Mouse (Mus musculus) ES-Bruce4 (cell line): ENCODE results near the gene Garnl3. TPM values are rescaled to one million over a fixed set of nuclear protein-coding genes. Genes with fewer than 3 reads are reported as not detected.
A peak's percentile ranks its signal among the peaks of the same experiment; 100 is the strongest.

Experiments used
- H3K27ac ChIP-seq: 2 replicates; pipeline ENCODE4 v1.5.1; 2012; ENCODE audit warnings: low read length, inconsistent platforms; ENCODE audit not compliant: insufficient read depth
- H3K27me3 ChIP-seq: 2 replicates; pipeline ENCODE4 v1.6.1; 2012; ENCODE audit warnings: mild to moderate bottlenecking, low read length, inconsistent platforms; ENCODE audit not compliant: control insufficient read depth, poor library complexity, insufficient read depth, severe bottlenecking
- H3K36me3 ChIP-seq: 2 replicates; pipeline ENCODE4 v1.6.1; 2012; ENCODE audit warnings: inconsistent platforms, mild to moderate bottlenecking, low read length, moderate library complexity; ENCODE audit not compliant: control insufficient read depth, poor library complexity, insufficient read depth, severe bottlenecking
- H3K4me1 ChIP-seq: one replicate; pipeline ENCODE4 v1.8.1; 2011; ENCODE audit warnings: low read length; ENCODE audit not compliant: control insufficient read depth, insufficient read depth
- H3K4me3 ChIP-seq: 2 replicates; pipeline ENCODE4 v1.5.1; 2011; ENCODE audit warnings: low read depth, mild to moderate bottlenecking, low read length
- H3K9ac ChIP-seq: 2 replicates; pipeline ENCODE4 v1.6.1; 2012; ENCODE audit warnings: low read depth, mild to moderate bottlenecking, inconsistent platforms; ENCODE audit not compliant: poor library complexity, severe bottlenecking
- H3K9me3 ChIP-seq: replicated peaks from 2 replicates; pipeline ENCODE4 v1.6.1; 2012; ENCODE audit warnings: mild to moderate bottlenecking, low read length, inconsistent platforms; ENCODE audit not compliant: control insufficient read depth, poor library complexity, insufficient read depth, severe bottlenecking
- CTCF ChIP-seq: IDR thresholded peaks from one replicate; pipeline ENCODE4 v1.8.1; 2011; ENCODE audit warnings: low read depth, low read length
- EP300 ChIP-seq: IDR thresholded peaks from 2 replicates; pipeline ENCODE4 v1.6.1; 2011; ENCODE audit warnings: low read depth, low read length; ENCODE audit not compliant: insufficient read depth
- POLR2A ChIP-seq: IDR thresholded peaks from one replicate; pipeline ENCODE4 v1.8.1; 2011; ENCODE audit warnings: low read length; ENCODE audit not compliant: insufficient read depth
- polyA plus RNA-seq: library from polyadenylated mRNA; stranded (reverse); fragments of >200 nt; gene quantifications from 2 replicates; pipeline ENCODE4 v1.2.4, GENCODE M21; 2011; ENCODE audit warnings: low read depth; ENCODE audit not compliant: missing spikeins, insufficient read depth, insufficient read length

The Garnl3 gene
- polyA plus RNA-seq, 1 experiment = 29.1 TPM

- Histone ChIP-seq H3K27me3 (no peaks in the 10 kb centered on the region), H3K4me3 (peak overlapping the region; percentile 69), H3K36me3 (no peaks in the 10 kb centered on the region), H3K9ac (peak overlapping the region; percentile 20), H3K27ac (peak overlapping the region; percentile 68), H3K9me3 (no peaks in the 10 kb centered on the region), H3K4me1 (no peaks in the 10 kb centered on the region)
- TF ChIP-seq EP300 (no peak), POLR2A (peak; percentile 20)
Observed at GRCm38 (mm10) chr2:32982700-32983099, 148.8 kb downstream of the Garnl3 start.

DNA sequence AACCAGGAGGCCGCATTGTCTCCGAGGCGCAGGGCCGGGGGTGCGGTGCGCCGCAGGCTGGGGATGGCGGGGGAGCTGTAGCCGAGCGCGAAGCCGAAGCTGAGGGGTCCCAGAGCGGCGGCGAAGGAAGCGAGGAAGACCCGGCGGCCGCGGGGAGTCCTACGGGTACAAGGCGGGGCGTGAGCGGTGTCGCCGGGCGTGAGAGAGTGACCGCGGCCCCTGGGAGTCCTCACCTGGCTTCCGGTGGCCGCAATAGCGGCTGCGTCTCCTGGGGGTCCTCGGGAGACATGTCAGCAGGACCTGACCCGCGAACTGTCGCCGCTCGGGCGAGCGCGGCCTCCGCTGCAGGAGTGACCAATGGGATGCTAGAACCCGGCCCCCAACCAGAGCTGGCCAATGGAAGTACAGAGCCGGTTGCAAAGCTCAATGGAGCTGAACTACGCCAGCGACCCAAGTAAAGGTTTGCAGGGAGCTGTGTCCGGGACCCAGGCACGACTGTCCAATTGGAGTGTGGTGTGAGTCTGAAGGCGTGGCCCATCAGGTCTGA is 149.7 kb downstream of the Garnl3 start, which contains the start of gene Slc2a8:
Gene Slc2a8, minus strand, starts transcription at position 359 of the 547 bp plus-strand sequence.
- no peaks in the 10 kb centered on the region for H3K9me3 ChIP-seq
- H3K4me1 ChIP-seq = no peaks in the 10 kb centered on the region
- H3K27me3 ChIP-seq = no peaks in the 10 kb centered on the region
- H3K36me3 ChIP-seq = no peaks in the 10 kb centered on the region
- peak within 1 kb of the TSS; percentile 85 for H3K9ac ChIP-seq
- H3K27ac ChIP-seq = peak within 1 kb of the TSS; percentile 68
- peak within 1 kb of the TSS; percentile 73 for H3K4me3 ChIP-seq
- TF ChIP-seq EP300 (no peak), POLR2A (peak; percentile 84)

GRCm38 (mm10) chr2:32981281-32981680 is 150.2 kb downstream of the Garnl3 start:
- Histone ChIP-seq H3K9ac (peak overlapping the region; percentile 85), H3K4me1 (no peaks in the 10 kb centered on the region), H3K27me3 (no peaks in the 10 kb centered on the region), H3K27ac (no peak overlapping the region), H3K4me3 (peak overlapping the region; percentile 73), H3K36me3 (no peaks in the 10 kb centered on the region), H3K9me3 (no peaks in the 10 kb centered on the region)
- TF ChIP-seq CTCF (no peak), EP300 (no peak), POLR2A (no peak)

DNA sequence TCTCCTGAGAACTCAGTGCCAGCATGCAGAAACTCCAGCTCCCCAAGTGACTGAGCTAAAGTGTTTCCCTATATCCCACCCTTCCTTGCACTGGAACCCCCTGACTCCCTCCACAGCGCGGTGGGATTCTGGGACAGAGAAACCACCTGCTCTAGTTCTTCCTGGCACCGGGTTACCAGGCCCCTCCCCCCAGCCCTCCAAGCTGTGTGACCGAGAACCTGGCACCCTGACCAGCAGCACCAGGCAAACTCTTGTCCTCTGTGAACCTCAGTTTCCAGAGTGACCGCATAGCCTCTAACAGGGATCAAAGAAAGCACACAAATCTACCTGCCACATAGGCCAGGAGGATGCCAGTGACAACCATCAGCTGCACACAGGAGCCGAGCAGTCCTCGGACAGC is 151.8 kb downstream of the Garnl3 start:
- Histone ChIP-seq H3K9ac (no peak overlapping the region), H3K4me3 (no peak overlapping the region), H3K27ac (no peak overlapping the region), H3K36me3 (no peaks in the 10 kb centered on the region), H3K27me3 (no peaks in the 10 kb centered on the region), H3K9me3 (no peaks in the 10 kb centered on the region), H3K4me1 (no peaks in the 10 kb centered on the region)
- TF ChIP-seq CTCF (no peak), POLR2A (no peak), EP300 (no peak)

DNA sequence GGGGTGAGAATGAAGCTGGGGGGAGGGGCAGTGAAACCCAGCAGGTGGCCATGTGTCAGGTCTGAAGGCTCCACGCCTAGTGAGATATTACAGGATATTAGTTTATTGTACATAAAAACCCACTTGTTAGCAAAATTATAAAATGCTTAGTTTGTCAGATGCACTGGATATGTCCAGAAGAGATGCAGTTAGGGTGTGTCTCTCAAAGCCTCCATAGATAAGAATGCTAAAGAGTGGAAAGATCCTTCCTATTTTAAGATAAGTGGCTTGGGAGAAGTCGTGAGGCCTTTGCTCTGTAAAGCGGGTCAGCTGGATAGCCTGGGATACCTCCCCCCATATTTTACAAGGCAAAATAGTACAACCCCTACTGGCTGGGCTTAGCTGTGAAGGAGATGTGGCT is 152.8 kb downstream of the Garnl3 start:
- Histone ChIP-seq H3K27ac (no peak overlapping the region), H3K4me1 (no peaks in the 10 kb centered on the region), H3K36me3 (no peaks in the 10 kb centered on the region), H3K9me3 (no peaks in the 10 kb centered on the region), H3K27me3 (no peaks in the 10 kb centered on the region), H3K4me3 (no peak overlapping the region), H3K9ac (no peak overlapping the region)
- no peak for TF ChIP-seq EP300
- TF ChIP-seq CTCF = no peak
- TF ChIP-seq POLR2A = no peak

- Histone ChIP-seq H3K36me3 (peaks cover 3% of the 10 kb centered on the region; the same call in 1 of the 2 replicates), H3K4me1 (no peaks in the 10 kb centered on the region), H3K4me3 (no peak overlapping the region), H3K27ac (no peak overlapping the region), H3K27me3 (no peaks in the 10 kb centered on the region), H3K9ac (no peak overlapping the region), H3K9me3 (no peaks in the 10 kb centered on the region)
- no peak for TF ChIP-seq EP300
- no peak for TF ChIP-seq CTCF
- no peak for TF ChIP-seq POLR2A
Observed at GRCm38 (mm10) chr2:32977114-32977513, 154.3 kb downstream of the Garnl3 start.
